Mouse (Mus musculus): ENCODE measurements around the gene Sike1. TPM values are rescaled to one million over a fixed set of nuclear protein-coding genes. Genes with fewer than 3 reads are reported as not detected.

Sike1 gene
- polyA plus RNA-seq, 2 experiments: 43.2 to 65.3 TPM

DNA sequence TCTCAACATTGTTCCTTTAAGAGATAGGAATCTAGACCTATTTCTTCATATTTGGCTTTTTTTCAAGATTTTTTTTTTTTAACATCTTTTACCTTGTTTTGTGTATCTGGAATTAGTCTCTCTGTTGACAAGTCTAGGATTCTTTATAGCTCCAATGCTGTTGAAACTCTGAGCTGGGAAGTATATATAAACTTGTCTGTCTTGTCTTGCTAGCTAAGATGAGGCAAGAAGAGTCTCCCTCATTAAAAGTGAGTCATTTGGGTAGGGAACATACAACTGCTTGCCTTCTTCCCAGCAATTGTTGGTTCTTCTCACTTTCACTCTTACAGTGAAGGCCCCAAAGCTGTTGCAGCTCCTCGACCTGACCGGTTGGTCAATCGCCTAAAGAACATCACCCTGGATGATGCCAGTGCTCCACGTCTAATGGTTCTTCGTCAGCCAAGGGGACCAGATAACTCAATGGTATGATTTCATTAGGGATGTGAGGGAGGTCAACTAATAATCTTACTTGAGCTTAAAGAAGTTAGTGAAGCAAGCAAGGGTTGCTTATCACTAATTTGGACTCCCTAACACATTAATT lies 60.6 kb downstream of the Sike1 start:
- Histone ChIP-seq H3K9me3 (ENCODE audit: control insufficient read depth, low read length) (no peaks in the 10 kb centered on the region), H3K27ac (replicated peaks; ENCODE audit: low read depth, low read length) (no peak overlapping the region), H3K9ac (ENCODE audit: low read depth, low read length, severe bottlenecking) (no peak overlapping the region), H3K27me3 (ENCODE audit: control insufficient read depth, insufficient read depth, low read length) (no peaks in the 10 kb centered on the region), H3K4me2 (replicated peaks; ENCODE audit: low read depth, low read length, severe bottlenecking) (no peak overlapping the region), H3K4me3 (replicated peaks; ENCODE audit: low read length) (no peak overlapping the region), H3K36me3 (ENCODE audit: control insufficient read depth, insufficient read depth, low read length) (peaks cover 67% of the 10 kb centered on the region), H3K4me1 (ENCODE audit: control insufficient read depth, insufficient read depth, low read length) (peaks cover 3% of the 10 kb centered on the region; the same call in 1 of the 2 replicates)
- ATAC-seq (ENCODE audit: low FRiP score, low read depth): no peak
- WGBS: 88% methylated on average over 5 of the region's 5 CpGs
- DNase-seq (ENCODE audit: low spot score): no peak
- TF ChIP-seq POLR2A (IDR thresholded peaks at IDR 0.05; ENCODE audit: borderline replicate concordance, extremely low read depth, insufficient read depth, insufficient read length): no peak

DNA sequence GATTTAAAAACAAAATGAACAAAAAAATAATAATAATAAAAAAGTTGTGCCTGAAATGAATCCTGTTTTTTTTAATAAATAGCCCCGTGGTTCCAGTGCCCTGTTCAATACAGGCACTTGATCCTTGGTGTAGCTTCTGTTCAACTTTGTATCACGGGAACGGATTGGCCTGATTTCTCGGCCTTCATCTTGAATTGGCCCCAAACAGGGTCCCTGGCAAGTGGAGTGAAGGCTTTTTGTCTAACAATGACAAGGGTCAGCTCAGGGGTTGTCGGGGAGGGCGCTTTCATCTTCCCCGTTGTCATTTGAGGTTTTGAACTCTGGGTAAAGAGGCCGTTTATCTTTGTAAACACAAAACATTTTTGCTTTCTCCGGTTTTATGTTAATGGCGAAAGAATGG lies 62.2 kb downstream of the Sike1 start:
- H3K4me1 ChIP-seq (ENCODE audit: control insufficient read depth, insufficient read depth, low read length): peaks cover 3% of the 10 kb centered on the region; the same call in 1 of the 2 replicates
- 0 out of 2 replicates have a peak overlapping the region, but pooled peaks have one; percentile 18 for H3K9ac ChIP-seq (ENCODE audit: low read depth, low read length, severe bottlenecking)
- H3K27me3 ChIP-seq (ENCODE audit: control insufficient read depth, insufficient read depth, low read length): no peaks in the 10 kb centered on the region
- H3K4me3 ChIP-seq (replicated peaks; ENCODE audit: low read length): peak overlapping the region; percentile 61
- 8% methylated on average over 10 of the region's 10 CpGs for WGBS
- H3K36me3 ChIP-seq (ENCODE audit: control insufficient read depth, insufficient read depth, low read length): peaks cover 69% of the 10 kb centered on the region
- ATAC-seq (ENCODE audit: low FRiP score, low read depth) (peak; percentile 24), DNase-seq (ENCODE audit: low spot score) (no peak)
- TF ChIP-seq POLR2A (IDR thresholded peaks at IDR 0.05; ENCODE audit: borderline replicate concordance, extremely low read depth, insufficient read depth, insufficient read length): no peak
- H3K4me2 ChIP-seq (replicated peaks; ENCODE audit: low read depth, low read length, severe bottlenecking): peak overlapping the region; percentile 56
- H3K9me3 ChIP-seq (ENCODE audit: control insufficient read depth, low read length): no peaks in the 10 kb centered on the region
- H3K27ac ChIP-seq (replicated peaks; ENCODE audit: low read depth, low read length): peak overlapping the region; percentile 56

Other genes with a start within 250 kb of the Sike1 start
- not detected in 2 replicates for gene Tshb, start 213.0 kb upstream of the Sike1 start, polyA plus RNA-seq (2012; rRNA removed)
- 0.15 TPM in 1 of 2 replicates, not detected in the other for gene Tshb, start 213.0 kb upstream of the Sike1 start, polyA plus RNA-seq (2014; fragmentation: Nextera tagmentation; extraction: Ambion mirVana)
- gene Sycp1, start 59.6 kb upstream of the Sike1 start, polyA plus RNA-seq (2012; rRNA removed): not detected in 2 replicates
- not detected in 2 replicates for gene Sycp1, start 59.6 kb upstream of the Sike1 start, polyA plus RNA-seq (2014; fragmentation: Nextera tagmentation; extraction: Ambion mirVana)
- 0.08 TPM in 2 replicates for gene Nr1h5, start 31.6 kb upstream of the Sike1 start, polyA plus RNA-seq (2012; rRNA removed)
- 0.23 TPM in 1 of 2 replicates, not detected in the other for gene Nr1h5, start 31.6 kb upstream of the Sike1 start, polyA plus RNA-seq (2014; fragmentation: Nextera tagmentation; extraction: Ambion mirVana)
- 70.3 and 92.6 TPM in 2 replicates for gene Csde1, start 24.7 kb downstream of the Sike1 start, polyA plus RNA-seq (2012; rRNA removed)
- gene Csde1, start 24.7 kb downstream of the Sike1 start, polyA plus RNA-seq (2014; fragmentation: Nextera tagmentation; extraction: Ambion mirVana): 355 and 377 TPM in 2 replicates
- gene Nras, start 62.6 kb downstream of the Sike1 start, polyA plus RNA-seq (2012; rRNA removed): 65.9 and 67.8 TPM in 2 replicates
- gene Nras, start 62.6 kb downstream of the Sike1 start, polyA plus RNA-seq (2014; fragmentation: Nextera tagmentation; extraction: Ambion mirVana): 96.8 and 99.2 TPM in 2 replicates
- gene Ampd1, start 78.3 kb downstream of the Sike1 start, polyA plus RNA-seq (2012; rRNA removed): 12.4 and 15.4 TPM in 2 replicates
- gene Ampd1, start 78.3 kb downstream of the Sike1 start, polyA plus RNA-seq (2014; fragmentation: Nextera tagmentation; extraction: Ambion mirVana): 4.4 and 8.3 TPM in 2 replicates
- 8.6 and 10.0 TPM in 2 replicates for gene Dennd2c, start 106.9 kb downstream of the Sike1 start, polyA plus RNA-seq (2012; rRNA removed)
- 12.6 and 13.4 TPM in 2 replicates for gene Dennd2c, start 106.9 kb downstream of the Sike1 start, polyA plus RNA-seq (2014; fragmentation: Nextera tagmentation; extraction: Ambion mirVana)
- 99.9 and 155 TPM in 2 replicates for gene Bcas2, start 175.9 kb downstream of the Sike1 start, polyA plus RNA-seq (2012; rRNA removed)
- 161 and 163 TPM in 2 replicates for gene Bcas2, start 175.9 kb downstream of the Sike1 start, polyA plus RNA-seq (2014; fragmentation: Nextera tagmentation; extraction: Ambion mirVana)